Mouse (Mus musculus): ENCODE results near the gene Gpatch8.

Gene Gpatch8

DNA sequence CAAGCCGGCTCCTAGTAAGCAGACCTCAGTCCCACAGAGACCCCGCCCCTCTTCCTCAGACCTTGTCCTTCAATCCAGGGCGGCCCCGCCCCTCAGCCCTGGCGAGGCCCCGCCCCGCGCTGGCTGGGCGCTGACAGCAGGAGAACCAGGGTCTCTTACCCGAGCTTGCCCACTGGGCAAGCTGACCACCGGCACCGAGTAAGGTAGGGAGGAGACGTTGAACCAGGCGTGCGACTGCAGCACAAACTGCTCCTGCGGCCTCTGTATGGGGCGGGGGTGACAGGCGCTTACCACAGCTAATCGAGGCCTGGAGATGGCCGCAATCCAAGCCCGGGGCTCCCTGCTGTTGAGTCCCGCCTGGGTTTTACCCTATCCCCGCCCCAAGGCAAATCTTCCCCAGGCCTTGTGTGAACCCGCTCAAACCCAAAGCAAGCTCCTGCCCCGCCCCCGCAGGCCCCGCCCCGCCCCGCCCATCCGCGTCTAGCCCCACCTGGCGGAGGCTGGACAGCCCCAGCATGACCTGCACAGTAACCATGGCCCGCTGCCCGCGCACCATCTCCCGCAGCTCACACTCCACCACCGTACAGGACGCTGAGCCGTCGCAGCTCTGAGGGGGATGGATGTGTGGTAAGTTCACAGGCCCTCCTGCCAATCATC, 100.3 kb downstream of the Gpatch8 start:
- DNase-seq (ENCODE audit: low read depth, low spot score), result no peak

DNA sequence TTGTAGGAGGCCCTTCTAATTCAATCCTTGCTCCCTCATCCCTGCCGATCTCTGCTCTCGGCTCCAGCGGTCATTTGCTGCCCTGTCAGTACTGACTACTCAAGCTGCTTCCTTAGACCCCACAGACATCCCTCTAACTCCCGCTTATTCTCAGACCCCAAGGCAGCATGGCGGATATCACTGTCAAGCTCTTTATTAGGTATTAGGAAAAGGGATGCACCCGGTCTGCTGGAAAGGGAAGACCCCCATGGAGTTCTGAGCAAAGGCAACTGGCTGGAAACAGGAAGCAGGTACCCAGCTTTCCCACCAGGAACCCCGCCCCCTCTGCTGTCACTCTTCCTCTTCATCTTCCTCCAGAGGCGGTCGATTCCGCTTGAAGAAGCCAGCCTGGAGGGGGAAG, 103.1 kb downstream of the Gpatch8 start:
- DNase-seq (ENCODE audit: low read depth, low spot score), result no peak

DNA sequence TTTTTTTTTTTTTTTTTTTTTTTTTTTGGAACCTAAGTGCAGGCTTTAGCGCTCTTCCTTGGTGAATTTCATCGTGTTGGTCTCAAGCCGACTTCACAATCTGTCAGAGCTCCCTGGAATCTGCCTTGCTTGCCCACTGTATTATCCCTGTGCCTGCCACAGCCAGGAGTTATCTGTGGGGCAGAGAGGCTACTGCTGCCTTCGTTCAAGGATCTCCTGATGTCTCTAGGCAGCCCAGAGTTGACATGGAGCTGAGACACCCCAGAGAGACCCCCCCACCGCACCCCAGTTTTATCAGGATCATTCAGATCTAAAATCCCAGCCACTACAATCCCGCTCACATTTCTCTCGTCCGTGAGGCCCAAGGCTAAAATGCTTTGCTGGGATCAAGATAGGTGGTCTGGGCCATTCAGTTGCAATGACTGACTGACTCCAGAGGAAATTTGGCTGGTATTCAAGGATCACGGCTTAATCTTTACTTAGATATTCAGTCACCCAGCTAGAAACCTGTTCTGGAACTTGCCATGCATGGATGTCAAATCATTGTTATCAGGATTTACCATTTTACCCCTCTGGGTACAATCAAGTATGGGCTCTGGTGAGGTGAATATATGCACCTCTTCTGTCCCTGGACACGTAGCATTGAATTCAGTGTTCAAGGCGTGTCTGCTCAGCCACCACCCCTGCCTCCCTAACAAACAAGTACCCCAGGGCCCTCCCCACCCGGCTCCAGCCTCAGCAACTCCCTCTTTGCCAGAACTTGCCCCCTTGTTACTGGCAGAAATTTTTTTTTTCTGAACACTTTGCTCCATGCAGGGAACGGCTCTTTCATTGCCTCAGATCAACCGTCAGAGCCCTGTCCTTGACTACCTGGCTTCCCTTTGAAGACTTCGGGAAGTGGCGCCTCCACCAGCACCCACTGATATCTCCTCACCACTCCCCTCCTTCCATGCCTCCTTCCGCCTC, 106.9 kb downstream of the Gpatch8 start:
- no peak for DNase-seq (ENCODE audit: low read depth, low spot score)

DNA sequence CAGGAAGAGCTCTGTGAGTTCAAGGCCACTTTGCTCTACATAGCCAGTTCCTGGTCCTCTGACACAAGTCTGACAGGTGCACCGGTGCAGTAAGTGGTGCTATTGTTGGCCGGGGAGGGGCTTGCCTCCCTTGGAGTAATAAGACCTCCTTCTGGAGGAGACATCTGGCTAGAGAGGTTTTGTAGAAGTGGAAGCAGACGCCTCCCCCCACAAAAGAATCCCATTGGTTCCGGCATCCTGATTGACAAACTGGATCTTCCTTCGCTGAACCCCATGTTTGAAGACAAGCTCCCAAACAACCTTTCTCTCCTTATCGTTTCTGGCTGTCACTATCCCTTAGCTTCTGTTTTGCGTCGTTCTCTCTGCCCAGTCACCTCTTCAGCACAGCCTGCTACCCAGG, 107.9 kb downstream of the Gpatch8 start:
- no peak for DNase-seq (ENCODE audit: low read depth, low spot score)

DNA sequence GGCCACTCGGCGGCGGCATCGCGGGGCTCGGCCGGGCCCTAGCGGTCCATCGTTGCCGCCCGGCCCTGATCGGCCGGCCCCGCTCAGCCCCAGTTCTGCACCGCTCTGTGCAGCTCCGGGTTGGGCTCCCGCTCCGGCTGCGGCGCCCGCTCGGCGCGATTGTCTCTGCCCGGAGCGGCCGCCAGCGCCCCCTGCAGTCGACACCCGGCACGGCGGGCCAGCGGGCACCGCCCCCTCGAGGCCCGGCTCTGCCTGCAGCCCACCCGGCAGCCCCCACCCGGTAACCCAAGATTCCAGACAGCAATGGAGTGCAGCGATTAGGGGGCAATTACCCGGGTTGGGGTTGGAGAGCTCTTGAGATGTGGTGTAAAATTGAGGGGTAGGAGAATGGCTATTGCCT, 108.7 kb downstream of the Gpatch8 start, which contains the start of gene Fam171a2:
Fam171a2 (minus strand) TSS at position 186 of the 400 bp plus-strand sequence.
- DNase-seq (ENCODE audit: low read depth, low spot score), result no peak

DNA sequence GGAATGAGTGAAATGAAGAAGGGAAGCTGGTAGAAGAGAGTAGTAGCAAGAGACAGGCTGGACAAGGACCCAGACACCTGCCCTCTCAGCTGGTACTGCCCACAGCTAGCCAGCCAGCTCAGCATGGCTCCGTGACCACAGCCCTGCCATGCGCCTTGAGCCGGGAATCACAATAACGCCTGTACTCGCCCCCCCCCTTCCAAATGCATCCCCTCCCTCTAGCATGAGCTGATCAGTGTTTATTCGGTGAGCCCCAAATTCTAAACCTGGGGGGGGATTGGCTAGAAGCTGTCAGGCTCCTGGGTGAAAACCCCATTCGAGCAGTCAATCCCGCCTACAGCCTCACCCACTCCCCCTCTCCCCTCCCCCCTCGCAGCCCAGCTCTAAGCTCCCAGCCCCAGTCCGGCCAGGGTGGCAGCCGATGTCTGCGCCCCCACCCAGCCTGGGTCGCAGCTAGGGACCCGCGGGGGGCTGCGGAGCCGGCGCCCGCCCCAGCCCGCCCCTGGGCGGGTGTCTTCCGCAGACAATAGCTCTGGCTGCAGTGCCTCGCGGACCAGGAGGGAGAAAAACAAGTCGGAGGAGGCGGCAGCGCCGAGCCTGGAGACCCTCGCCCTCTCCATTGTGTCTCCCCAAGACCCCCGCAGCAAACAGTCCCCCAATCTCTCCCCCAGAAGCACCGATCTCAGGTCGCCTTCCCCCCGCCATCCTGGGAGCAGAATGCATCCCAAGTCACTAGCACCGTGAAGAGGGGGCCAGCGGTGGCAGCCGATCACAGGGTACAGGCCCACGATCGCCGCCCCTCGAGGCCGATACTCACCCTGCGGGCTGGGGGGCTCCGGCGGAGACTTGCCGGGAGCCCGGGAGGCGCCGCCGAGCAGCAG, 109.4 kb downstream of the Gpatch8 start:
- no peak for DNase-seq (ENCODE audit: low read depth, low spot score)

DNA sequence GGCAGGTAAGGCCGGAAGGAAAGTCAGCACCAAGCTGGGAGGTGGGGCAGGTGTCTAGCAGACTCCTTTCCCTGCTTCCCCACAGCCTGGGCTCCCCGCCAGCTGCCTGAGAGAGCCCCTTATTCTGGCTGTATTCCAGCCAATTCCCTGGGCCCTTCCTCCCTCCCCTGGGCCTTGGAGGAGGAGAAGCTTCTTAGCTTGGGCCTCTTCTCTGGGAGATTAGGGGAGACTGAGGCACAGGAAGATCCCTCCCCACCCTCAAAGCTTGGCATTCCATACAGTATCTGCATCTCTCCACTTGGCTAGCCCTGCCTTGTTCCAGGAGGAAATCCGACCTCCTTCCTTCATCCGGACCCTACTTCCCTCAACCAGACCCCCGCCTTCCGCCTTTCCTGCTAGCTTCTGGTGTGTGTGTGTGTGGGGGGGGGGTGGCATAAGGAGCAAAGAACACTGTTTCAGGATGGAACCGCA, 110.3 kb downstream of the Gpatch8 start:
- no peak for DNase-seq (ENCODE audit: low read depth, low spot score)

DNA sequence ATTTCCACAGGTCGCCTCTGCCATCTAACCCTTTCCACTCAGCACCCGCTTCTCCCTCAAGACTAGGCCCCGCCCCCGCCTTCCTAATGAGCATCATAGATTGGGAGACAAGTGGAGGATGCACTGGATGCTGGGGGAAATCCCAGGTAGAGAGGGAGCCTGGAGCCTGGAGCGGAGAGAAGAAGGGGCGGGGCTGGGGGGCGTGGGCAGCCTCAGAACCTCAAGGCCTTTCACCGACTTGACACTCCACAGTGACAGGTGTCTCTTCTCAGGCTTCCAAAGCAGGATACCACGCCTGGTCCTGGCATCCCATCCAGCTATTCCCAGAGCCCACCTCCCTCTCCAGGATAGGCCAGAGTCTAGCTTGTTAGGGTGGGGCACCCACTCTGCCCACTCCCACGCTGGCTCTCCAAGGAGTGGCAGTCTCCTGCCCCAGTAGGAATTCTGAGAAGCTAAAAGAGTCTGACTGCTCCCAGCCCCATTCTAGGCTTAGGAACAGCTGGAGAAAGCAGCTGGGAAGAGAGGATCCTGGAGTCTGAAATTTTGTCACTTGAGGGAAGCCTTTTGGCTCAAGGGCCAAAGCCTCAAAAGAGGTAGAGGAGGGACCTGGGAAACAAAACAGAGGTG, 110.8 kb downstream of the Gpatch8 start:
- DNase-seq (ENCODE audit: low read depth, low spot score), result no peak

DNA sequence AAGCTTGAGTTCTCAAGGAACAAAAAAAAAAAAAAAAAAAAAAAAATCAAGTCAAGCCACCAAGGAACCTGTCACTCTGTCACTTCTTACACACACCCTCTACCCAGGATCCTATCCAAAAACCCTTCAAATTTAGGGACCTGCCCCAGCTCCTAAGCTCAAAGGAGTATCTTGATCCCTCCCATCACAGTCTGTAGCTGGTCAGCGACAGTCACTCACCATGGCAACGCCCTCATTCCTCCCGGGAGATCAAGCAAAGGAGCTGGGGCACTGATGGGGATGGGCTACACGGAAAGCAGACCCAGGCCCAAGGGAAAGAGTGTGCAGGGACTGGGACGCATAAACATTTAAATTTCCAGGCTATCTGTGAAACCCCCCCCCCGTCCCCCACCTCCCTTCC, 111.4 kb downstream of the Gpatch8 start:
- no peak for DNase-seq (ENCODE audit: low read depth, low spot score)

DNA sequence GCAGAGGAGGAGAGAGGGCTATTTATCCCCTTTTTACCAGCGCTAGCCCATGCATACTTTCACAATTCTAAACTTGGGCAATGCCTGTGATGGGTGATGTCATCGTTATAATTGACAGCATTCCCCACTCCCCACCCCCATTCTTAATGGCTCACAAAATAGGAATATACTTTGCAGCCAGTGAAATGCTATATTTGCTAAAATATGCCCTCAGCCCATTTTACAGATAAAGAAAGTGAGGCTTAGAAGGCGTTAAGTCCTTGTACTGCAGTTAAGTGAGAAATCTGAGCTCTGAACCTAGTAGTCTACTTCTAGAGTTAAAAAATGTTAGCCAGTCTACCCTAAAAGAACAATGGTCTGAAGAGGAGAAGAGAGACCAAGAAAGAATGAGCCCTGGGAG, 111.9 kb downstream of the Gpatch8 start:
- DNase-seq (ENCODE audit: low read depth, low spot score), result no peak

DNA sequence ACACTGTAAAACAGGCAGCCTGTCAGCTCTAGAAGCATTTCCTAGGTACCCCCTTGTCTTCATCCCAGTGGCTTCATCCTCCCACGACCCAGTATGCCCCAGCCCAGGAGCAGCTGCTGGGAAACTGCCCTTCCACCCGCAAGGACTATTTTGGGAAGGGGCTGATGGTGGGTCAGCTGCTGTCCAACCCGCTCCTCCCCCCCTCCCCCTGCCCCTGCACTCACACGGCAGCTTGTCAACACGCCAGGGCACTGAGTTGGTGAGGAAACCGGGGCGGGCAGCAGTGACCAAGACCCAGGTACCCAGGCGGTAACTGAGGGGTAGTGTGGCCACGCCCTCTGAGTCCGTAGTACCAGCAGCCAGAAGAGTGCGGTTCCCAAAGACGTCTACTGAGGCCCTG, 112.5 kb downstream of the Gpatch8 start:
- no peak for DNase-seq (ENCODE audit: low read depth, low spot score)

DNA sequence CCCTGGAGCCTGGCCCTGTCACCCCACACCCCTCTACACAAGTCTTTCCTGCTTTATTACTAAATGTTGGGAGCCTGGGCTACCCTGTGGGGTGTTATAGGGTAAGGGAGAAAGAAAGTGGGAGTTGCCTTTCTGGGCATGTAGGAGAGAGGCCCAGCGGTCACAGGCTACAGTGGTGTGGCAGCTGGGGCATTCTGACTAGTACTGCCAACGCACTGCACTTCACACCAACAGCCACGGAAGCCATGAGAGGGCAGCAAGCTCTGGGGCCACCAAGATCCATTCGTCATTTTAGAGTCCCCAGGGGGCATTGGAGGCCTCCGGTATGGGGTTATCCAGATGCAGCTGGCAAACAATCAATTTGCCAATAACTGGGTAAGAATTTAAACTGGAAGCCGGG, 114.1 kb downstream of the Gpatch8 start:
- no peak for DNase-seq (ENCODE audit: low read depth, low spot score)

DNA sequence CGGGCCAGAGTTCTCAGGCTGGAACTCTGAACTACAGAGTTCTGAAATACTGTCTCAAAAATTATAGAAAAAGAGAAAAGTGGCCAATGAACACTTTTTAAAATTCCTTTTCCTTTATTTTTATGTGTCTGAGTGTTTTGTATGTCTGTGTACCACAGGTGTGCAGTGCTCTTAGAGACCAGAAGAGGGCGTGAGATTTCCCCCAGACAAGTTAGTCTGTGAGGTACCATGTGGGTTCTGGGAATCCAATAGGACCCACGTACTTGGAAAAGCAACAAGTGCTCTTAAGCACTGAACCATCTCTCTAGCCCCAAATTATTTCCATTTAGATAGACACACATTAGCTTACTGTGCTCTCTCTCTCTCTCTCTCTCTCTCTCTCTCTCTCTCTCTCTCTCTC, 114.8 kb downstream of the Gpatch8 start:
- DNase-seq (ENCODE audit: low read depth, low spot score), result no peak

DNA sequence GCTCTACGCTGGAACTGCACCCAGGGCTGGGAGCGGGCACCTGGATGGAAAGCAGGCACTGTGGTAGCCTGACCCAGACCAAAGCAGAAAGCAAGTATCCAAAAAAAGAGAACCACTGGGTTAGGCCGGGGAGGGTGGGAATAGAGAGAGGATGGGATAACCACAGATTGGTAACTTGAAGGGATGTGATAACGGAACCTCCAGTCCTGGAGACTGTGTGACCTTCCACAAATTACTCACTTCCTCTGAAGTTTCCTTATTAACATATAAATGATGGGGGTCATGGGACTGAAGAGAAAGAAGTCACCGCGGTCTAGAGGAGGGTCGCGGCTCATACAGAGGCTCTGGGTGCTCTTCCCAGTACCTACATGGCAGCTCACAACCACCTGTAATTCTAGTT, 115.9 kb downstream of the Gpatch8 start:
- no peak for DNase-seq (ENCODE audit: low read depth, low spot score)

DNA sequence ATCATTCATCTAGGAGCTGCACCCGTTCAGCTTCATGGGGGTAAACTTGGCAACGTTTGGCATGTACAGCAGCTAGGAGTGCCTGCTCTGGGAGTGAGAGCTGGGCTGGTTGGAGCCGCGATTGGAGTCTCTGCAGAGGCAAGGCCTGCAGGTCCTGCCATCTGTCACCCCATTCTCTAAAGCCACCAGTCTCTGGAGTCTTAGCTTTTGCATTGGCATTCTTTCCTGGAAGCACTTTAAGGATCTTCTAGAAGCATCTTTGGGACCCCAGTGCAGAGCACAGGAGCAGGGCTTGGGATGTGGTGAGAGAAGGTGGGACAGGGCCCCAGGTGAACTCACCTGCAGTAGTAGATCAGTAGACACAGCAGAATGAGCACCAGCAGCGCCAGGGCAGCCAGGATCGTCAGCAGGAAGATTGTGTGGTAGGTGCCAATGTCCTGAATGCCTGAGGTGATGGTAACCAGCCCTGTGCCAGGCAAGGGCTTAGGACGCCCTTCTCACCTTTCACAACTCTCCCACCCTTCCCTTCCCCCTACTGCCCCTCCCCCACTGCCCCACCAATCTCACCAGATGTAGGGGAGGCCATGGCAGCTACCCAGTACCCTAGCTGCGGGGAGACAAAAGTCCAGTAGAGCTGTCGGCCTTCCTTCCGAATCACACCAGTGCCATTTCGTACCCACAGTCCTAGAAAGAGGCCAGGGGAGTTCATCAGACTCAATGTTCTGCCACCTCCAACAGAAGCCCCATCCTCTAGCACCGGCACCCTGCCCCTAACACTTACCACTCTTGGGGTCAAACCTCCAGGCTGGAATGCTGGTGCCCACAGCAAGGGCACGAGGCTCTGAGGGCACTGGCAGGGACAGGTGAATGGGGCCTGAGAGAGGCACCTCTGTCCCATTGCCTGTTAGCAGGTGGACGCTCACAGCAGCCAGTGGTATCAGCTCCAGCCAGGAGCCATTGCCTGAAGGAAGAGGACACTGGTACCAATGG, 116.8 kb downstream of the Gpatch8 start:
- DNase-seq (ENCODE audit: low read depth, low spot score), result no peak

DNA sequence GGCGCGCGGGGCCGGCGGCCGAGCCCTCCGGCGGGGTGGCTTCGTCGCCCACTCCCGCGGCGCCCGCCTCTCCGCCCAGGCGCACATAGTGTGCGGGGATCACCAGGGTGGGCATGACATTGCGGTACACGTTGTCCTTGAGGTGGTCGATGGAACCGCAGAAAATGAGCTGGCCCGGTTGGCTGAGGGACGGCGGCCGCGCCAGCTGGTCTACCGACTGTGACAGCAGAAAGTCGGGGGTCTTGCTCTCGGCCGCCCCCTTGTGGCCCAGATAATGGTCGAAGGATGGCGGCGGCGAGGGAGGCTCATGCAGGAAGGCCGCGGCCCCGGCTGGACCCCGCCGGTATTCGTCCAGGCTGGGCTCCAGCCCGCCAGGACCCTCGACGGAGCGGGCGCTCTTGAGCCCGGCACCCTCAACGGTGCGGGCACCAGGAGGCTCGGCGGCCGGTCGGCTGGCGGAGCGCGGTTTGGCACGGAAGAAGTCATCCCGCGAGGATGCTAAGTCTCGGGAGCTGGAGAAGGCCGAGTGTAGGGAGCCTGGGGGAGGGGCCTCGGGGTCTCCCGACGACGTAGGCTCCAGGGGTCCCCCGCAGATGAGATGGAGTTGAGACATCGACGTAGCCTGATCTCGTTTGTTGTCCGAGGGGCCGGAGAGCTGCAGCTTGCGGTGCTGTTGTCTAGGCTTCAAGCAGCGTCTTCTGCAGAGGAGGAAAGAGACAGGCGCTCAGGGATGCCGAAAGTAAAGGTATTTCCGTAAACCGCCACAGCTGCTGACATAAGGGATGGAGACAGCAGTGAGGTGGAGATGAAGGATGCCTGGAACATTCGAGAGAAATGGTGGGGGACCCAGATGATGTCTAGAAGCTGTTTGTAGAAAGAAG, 117.7 kb downstream of the Gpatch8 start:
- no peak for DNase-seq (ENCODE audit: low read depth, low spot score)

DNA sequence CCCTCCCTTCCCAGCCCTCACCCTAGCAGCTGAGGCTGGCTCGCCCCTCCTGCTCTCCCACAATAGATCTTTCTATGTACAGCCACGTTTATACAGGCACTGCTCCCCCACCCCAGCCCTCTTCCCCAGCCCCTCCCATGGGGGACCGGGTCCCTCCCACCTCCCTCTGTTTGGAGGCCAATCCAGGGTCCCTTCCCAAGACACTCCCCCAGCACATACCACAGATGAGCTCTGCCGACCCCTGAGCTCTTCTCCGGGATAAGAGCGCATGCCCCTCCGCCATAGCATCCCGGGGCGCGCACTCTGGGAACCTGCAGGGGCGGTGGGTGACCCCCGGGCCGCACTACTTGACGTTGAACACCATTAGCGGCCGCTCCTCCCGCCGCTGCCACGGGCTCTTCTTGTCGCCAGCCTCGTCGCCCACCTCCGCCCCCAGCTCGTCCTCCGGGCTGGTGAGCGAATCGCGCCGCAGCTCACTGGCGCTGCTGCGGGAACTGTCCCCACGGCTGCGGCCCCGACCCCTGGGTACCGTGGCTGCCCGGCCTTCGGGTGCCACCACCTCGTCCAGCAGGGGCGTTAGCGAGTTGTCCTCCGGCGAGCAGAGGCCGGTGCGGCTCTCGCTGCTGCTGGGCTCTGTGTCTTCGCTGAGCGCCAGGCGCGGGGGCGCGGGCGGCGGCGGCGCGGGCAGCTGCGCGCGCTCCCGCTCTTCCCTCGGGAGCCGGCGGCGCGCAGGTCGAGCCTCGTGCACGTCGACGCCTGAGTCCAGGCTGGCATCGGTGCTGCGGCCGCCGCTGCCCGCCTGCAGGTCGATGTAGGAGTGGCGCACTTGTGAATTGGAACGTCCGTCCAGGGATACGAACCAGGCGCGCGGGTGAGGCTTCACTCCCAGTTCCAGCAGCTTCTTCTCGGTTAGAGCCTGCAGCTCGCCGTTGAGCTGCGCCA, 118.8 kb downstream of the Gpatch8 start:
- DNase-seq (ENCODE audit: low read depth, low spot score), result no peak

DNA sequence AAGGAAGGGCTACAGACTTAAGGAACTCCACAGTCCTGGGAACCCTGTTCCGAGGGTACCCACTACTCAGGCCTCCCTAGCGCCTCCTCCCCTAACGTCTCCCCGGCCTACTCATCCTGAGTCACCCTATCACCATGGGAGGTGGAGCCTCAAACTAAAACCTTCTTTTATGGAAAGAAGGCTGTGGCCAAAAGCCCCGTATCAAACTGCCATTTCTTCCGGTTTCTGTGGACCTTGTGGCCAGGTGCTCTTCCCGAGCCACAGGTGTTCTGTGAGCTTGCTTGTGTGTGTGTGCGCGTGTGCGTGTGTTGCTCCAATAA, 119.8 kb downstream of the Gpatch8 start:
- no peak for DNase-seq (ENCODE audit: low read depth, low spot score)
